Mouse (Mus musculus) thymus, postnatal 0 days (tissue): Measurements from ENCODE around the gene Izumo2. TPM values are rescaled to one million over a fixed set of nuclear protein-coding genes. Genes with fewer than 3 reads are reported as not detected.

Source experiments
- DNase-seq: peaks from one replicate; pipeline ENCODE4 v3.0.0-alpha.2; 2015; ENCODE audit warnings: low spot score
- polyA plus RNA-seq: library from polyadenylated mRNA; unstranded; fragments of >200 nt; fragmentation: Nextera tagmentation; extraction: Ambion mirVana; gene quantifications from 2 replicates; pipeline ENCODE4 v1.2.1, GENCODE M21; 2015

The Izumo2 gene
- polyA plus RNA-seq: not detected in 2 replicates

DNA sequence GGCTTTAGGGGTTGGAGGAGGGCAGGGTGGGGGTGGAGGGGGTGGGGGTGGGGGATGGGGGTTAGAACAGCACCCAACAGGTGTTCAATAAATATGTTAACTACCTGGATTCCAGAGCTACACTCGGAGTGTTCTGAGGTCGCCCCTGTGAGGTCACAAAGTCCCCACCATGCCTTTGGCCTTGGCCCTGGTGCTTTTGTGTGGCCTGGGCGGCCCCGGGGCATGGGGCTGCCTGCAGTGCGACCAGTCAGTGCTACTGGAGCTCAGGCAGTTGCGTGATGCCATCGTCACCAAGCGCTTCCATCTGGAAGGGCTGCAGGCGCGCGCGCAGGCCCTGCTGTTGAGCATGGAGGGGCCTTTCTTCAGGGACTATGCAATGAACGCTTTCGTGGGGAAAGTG is at the start of gene Izumo2:
TSS of gene Izumo2 (plus strand) at position 169 of the 400 bp plus-strand sequence.
- no peak for DNase-seq

DNA sequence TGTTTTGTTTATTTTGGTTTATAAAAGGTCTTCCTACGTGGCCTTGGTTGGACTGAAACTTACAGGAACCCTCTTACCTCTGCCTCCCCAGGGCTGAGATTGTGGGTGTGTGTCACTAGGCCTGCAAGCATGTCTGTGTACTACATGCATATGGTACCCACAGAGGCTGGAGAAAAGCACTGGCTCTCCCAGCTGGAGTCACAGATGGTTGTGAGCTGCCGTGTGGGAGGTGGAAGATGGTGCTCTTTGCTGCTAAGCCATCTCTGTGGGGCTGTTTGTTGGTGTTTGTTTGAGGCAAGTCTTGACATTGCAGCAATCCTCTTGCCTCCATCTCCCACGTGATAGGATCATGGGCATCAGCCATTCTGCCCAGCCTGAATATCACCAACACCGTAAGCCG is 47.3 kb upstream of the Izumo2 start:
- no peak for DNase-seq

DNA sequence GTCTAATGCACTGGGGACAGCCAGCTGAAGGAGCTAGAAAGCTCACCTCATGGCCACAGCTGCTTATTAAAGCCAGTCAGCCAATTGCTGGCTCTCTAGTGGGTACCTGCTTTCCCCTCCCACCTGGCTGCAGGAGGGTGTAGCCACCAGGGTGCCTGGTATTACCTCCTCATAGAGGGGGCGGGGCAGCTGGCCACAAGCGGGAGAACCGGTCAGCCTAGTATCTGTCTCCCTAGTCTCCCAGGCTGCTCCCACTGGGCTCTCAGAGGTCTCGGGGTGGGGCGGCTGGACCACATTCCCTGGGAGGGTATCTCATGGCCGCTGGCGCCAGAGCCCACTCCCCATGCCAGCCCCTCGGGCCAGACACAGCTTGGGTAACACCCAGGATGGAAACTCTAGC is 46.4 kb upstream of the Izumo2 start:
- DNase-seq: no peak

DNA sequence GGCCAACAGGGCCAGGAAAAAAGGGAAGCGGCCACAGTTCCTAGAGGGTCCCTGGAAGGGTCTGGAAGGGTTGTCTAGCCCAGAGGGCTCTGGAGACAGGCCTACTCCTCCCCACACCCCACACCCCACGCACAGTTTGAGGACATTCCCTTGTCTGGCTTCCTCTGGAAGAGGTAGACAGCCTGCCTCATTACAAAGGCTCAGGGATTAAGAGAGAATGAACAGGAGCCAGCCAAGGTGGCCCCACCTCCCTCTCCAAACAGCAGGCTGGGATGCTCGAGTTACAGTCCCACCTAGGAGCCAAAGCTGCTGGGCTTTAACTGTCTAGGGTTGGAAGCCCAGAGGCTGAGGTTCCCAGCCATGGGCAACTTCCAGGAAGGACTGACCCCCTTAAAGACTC is 46.0 kb upstream of the Izumo2 start:
- no peak for DNase-seq

GRCm38 (mm10) chr7:44663546-44663945 is 45.0 kb upstream of the Izumo2 start:
- no peak for DNase-seq

DNA sequence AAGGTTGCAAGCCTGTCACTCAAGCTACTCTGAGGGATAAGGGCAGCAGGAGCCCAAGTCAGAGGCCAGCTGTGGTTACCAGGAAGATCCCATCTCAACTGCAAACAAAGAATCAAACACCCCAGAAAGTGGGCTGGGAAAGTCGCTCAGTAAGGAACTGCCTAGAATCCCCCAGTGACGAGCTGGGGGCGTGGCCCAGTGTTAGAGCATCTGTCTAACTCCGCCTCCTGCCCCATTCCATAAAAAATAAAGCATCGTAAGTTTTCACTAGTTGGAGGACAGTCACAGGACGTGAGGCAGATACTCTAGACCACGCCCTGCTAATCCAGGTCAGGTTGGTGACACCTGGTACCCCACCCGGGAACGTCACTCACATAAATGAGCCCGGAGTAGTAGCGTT is 43.8 kb upstream of the Izumo2 start:
- DNase-seq: no peak

DNA sequence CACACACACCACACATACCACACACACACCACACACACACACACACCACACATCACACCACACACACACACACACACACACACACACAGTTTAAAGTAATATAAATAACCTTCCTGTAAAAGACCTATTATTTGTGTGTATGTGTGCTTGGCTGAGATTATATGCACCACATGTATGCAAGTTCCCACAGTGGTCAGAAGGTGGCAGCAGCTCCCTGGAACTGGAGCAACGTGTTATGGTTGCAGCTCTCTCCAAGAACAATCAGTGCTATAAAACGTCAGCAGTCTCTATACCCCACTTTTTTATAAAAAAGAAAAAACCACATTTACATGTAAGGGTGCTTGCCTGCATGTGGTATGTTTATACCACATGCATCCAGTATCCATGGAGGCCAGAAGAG is 42.1 kb upstream of the Izumo2 start:
- DNase-seq: no peak

DNA sequence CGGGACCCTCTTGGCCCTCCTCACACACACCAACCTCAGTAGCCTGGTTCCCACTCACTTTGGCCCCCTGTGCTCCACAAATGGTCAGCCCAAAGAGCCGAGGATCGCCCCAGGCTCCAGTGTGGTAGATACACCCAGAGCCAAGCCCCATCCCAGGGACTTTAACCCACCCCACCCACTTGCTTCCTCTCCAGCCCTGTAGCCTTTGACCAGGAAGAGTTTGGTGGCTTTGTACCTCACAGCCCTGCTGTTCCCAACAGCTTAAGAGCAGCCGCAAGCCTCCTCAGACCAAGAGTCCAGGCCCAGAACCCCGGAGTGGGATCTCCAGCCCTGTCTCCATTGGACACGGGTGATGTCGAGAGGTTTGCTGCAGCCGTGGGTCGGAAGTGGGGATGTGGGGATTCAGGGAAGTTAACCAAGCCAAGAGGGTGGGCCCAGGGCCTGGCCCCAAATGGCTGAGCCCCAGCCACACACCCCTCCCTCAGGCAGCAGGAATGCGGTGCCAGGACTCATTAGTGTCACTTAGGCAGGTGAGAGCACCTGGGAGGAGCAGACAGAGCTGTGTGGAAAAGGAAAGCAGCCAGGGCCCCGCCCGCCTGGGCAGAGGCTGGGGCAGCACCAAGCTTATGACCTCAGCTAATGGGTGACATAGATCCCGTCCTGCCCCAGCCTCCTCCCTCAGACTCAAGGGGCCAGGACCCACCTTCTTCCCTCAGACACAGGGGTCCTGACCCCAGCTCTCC is 40.4 kb upstream of the Izumo2 start:
- no peak for DNase-seq

- DNase-seq: no peak
These were observed 39.4 kb upstream of the Izumo2 start for GRCm38 (mm10) chr7:44669103-44669502.

DNA sequence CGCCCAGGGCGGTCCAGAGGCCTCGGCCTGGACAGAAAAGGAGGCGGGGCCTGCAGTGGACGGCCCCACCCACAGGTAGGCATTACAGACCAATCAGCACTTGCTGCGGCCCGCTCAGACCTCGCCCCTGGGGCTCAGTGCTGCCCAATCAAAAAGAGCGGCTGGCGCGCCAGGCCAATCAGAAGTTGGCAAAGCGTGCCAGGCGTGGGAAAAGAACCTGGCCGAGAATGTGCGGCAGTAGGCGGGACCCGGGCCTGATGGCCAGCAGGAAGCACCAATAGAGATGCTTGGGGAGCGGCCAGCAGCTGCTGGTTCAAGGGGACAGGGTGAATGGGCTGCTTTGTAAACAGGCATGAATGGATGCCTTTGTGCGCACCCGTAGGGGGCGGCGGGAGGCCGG is 37.7 kb upstream of the Izumo2 start, which contains the start of gene Myh14:
TSS of gene Myh14 (minus strand) at position 41 of the 400 bp plus-strand sequence.
- no peak for DNase-seq

DNA sequence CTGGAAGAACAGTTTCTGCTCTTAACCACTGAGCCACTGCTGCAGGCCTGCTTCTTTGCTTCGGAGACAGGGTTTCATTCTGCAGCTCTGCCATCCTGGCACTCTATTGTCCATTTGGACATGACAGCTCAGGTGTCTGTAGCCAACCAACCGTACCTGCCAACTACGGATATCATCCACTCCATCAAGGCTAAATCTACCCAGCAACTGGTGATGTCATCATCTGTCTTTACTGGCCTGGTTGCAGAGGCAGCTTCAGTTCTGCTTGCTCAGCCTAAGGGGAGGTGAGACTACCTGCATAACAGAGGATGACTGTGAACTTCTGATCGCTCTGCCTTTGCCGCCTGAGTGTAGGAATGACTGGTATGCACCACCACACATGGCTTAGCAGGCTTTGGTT is 36.3 kb upstream of the Izumo2 start:
- no peak for DNase-seq

DNA sequence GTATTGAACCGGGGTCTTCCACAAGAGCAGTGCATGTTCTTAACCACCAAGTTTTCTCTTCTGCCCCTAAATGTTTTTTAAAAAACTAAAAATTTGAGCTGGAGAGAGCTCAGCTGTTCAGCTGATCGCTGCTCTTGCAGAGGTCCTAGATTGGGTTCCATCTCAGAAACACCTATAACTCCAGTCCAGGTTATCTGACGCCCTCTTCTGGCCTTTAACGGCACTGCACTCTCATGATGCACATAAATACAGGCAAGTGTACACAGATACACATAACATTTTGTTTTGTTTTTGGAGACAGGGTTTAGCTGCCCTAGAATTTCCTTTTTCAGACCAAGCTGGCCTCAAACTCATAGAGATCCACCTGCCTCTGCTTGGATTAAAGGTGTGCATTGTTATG is 34.0 kb upstream of the Izumo2 start:
- DNase-seq: no peak

- DNase-seq: no peak
These were observed 33.4 kb upstream of the Izumo2 start for GRCm38 (mm10) chr7:44675171-44675570.

GRCm38 (mm10) chr7:44676126-44676525 is 32.4 kb upstream of the Izumo2 start:
- DNase-seq: no peak

DNA sequence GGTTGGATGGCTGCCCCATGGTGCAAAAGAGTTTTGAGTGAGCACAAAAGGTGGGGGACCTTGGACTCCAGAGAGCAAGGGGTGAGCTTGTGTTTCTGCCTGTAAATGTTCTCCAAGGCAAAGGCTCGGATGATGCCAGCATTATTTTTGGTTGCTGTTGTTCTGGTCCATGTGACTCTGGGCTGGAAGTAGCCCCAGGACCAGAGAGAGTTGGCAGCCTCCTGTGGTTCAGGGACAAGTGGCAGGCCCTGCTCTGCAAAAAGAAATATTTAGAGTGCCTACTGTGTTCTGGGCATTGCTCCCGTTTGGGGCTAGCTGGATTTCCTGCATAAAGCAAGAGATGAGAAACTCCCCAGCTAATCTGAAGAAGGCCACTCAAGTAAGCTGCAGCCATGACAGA is 31.9 kb upstream of the Izumo2 start:
- no peak for DNase-seq

DNA sequence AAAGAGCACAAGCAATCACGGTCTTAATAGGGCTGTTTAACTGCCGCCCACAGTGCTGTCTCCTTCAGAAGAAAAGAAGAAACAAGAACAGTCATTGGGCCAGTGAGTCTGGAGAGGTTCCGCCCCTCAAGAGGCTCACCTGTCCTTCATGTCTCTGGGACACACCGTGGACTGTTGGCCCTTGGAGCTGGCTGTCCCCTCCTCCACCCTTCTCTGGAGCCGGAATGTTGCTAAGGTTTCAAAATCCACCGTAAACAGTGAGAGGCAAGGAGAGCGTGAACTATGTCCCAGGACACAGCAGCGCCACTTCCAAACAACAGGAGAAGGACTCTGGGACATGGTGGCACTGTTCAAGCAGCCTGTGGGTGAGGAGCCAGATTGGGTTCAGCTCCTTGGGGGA is 24.9 kb upstream of the Izumo2 start:
- DNase-seq: no peak

GRCm38 (mm10) chr7:44685531-44686402 is 22.8 kb upstream of the Izumo2 start:
- no peak for DNase-seq

DNA sequence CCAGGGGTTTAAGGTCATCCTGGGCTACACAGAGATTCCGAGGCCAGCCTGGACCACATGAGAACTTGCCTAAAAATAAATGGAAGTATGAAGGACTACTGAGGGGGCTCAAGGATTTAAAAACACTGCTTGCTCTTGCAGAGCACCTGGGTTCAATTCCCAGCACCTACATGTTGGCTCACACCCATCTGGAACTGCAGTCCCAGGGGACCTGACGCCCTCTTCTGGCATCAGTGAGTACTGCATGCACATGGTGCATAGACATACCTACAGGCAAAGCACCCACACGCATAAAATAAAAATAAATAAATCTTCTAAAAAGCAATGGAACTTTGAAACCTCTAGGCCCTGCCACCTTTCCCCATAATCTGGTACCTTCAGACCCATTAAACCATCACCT is 19.7 kb upstream of the Izumo2 start:
- DNase-seq: no peak

DNA sequence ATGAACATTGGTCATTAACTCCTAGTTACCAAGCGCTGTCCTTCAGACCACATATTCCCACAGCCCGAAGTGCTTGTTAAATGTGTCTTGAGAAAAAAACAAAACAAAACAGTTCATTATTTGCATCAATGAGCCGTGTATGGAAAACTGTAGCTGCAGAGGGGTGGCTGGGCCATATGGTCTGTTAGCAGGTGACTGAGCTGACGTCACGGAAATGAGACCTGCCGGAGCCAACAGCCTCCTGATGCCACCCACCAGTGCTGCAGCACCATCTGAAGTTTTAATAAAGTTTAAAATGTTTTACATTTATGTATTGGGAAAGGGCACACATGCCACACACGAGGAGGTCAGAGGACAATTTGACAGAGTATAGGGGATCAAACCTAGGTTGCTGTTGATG is 19.2 kb upstream of the Izumo2 start:
- DNase-seq: no peak

- no peak for DNase-seq
These were observed 14.9 kb upstream of the Izumo2 start for GRCm38 (mm10) chr7:44693427-44694175.

GRCm38 (mm10) chr7:44695223-44695622 is 13.3 kb upstream of the Izumo2 start:
- no peak for DNase-seq

GRCm38 (mm10) chr7:44697191-44697710 is 11.3 kb upstream of the Izumo2 start:
- DNase-seq: no peak
